Mouse (Mus musculus) heart, embryonic 14.5 days (tissue): Measurements from ENCODE around the gene Npepps. TPM values are rescaled to one million over a fixed set of nuclear protein-coding genes. Genes with fewer than 3 reads are reported as not detected.

Experiments
- ATAC-seq: fragments of 200-750 bp; cut with Nextera tagmentation; 2 replicates; pipeline ENCODE4 v1.8.0; 2017; ENCODE audit warnings: low read depth, moderate TSS enrichment; ENCODE audit not compliant: insufficient number of reproducible peaks, insufficient read depth, low FRiP score
- H3K27ac ChIP-seq, 2 experiments: fragments of 200-500 bp in 1 of 2; fragments of 300-500 bp in 1 of 2; sonication (generic) in 1 of 2; replicated peaks in 1 of 2; 2 replicates each; pipeline ENCODE4 v1.5.1; 2012 to 2014; ENCODE audit warnings: low read depth in 2 of 2, low read length in 2 of 2, control low read depth in 1 of 2, mild to moderate bottlenecking in 1 of 2, mixed read lengths in 1 of 2; ENCODE audit not compliant: control insufficient read depth in 1 of 2, insufficient read depth in 1 of 2
- H3K27me3 ChIP-seq: fragments of 300-500 bp; sonication (generic); 2 replicates; pipeline ENCODE4 v1.6.1; 2014; ENCODE audit warnings: mild to moderate bottlenecking, low read length, control low read depth; ENCODE audit not compliant: control insufficient read depth, insufficient read depth
- H3K36me3 ChIP-seq: fragments of 300-500 bp; sonication (generic); 2 replicates; pipeline ENCODE4 v1.6.1; 2014; ENCODE audit warnings: mild to moderate bottlenecking, control low read depth, low read length, mixed read lengths; ENCODE audit not compliant: control insufficient read depth, insufficient read depth
- H3K4me1 ChIP-seq, 2 experiments: fragments of 200-500 bp in 1 of 2; fragments of 300-500 bp in 1 of 2; sonication (generic) in 1 of 2; 2 replicates each; pipeline ENCODE4 v1.6.1; 2012 to 2014; ENCODE audit warnings: low read length in 2 of 2, control low read depth in 1 of 2, mixed read lengths in 1 of 2; ENCODE audit not compliant: control insufficient read depth in 2 of 2, insufficient read depth in 2 of 2
- H3K4me2 ChIP-seq: fragments of 300-500 bp; sonication (generic); 2 replicates; pipeline ENCODE4 v1.6.1; 2014; ENCODE audit warnings: mild to moderate bottlenecking, low read length
- H3K4me3 ChIP-seq, 2 experiments: fragments of 200-500 bp in 1 of 2; fragments of 300-500 bp in 1 of 2; sonication (generic) in 1 of 2; 2 replicates each; pipeline ENCODE4 v1.5.1; 2012 to 2014; ENCODE audit warnings: low read length in 2 of 2, mild to moderate bottlenecking in 2 of 2, control low read depth in 1 of 2, low read depth in 1 of 2, moderate library complexity in 1 of 2; ENCODE audit not compliant: control insufficient read depth in 1 of 2, insufficient read depth in 1 of 2
- H3K9ac ChIP-seq: fragments of 300-500 bp; sonication (generic); 2 replicates; pipeline ENCODE4 v1.6.1; 2014; ENCODE audit warnings: mild to moderate bottlenecking, low read length
- H3K9me3 ChIP-seq: fragments of 300-500 bp; sonication (generic); 2 replicates; pipeline ENCODE4 v1.6.1; 2016; ENCODE audit warnings: low read length, control low read depth; ENCODE audit not compliant: control insufficient read depth
- WGBS: fragments of 180-500 bp; shearing (Covaris S2); extraction: QIAGEN DNeasy Blood & Tissue Kit; methylation state at CpG from one replicate; pipeline ENCODE4 v1.1.7; 2014; 5-methylcytosine and 5-hydroxymethylcytosine counted together
- polyA plus RNA-seq: library from polyadenylated mRNA; unstranded; fragments of >200 nt; fragmentation: Nextera tagmentation; extraction: Ambion mirVana; gene quantifications from 2 replicates; pipeline ENCODE4 v1.2.1, GENCODE M21; 2014

The Npepps gene
- polyA plus RNA-seq, 1 experiment from 2014 or later = 86.9 TPM

GRCm38 (mm10) chr11:97181061-97181460 lies 99.4 kb downstream of the Npepps start:
- Histone ChIP-seq H3K27me3 (no peaks in the 10 kb centered on the region), H3K4me3 (no peak overlapping the region), H3K27ac (no peak overlapping the region), H3K9me3 (no peaks in the 10 kb centered on the region), H3K9ac (no peak overlapping the region), H3K36me3 (peaks cover 100% of the 10 kb centered on the region), H3K4me1 (peaks cover 2 to 21% of the 10 kb centered on the region in 2 experiments; a peak in 3 of 4 replicates), H3K4me2 (no peak overlapping the region)
- WGBS = 80% methylated on average over 5 of the region's 5 CpGs
- no peak for ATAC-seq

GRCm38 (mm10) chr11:97178198-97178597 lies 102.2 kb downstream of the Npepps start:
- H3K4me2 ChIP-seq = no peak overlapping the region
- no peaks in the 10 kb centered on the region for H3K9me3 ChIP-seq
- peaks cover 100% of the 10 kb centered on the region for H3K36me3 ChIP-seq
- no peak overlapping the region for H3K9ac ChIP-seq
- no peak for ATAC-seq
- H3K27ac ChIP-seq = no peak overlapping the region
- H3K4me3 ChIP-seq = no peak overlapping the region
- WGBS = 99% methylated on average over 2 of the region's 2 CpGs
- 0 out of 4 replicates have a peak, but pooled peaks cover 0 to 5% of the 10 kb centered on the region in 2 experiments for H3K4me1 ChIP-seq
- no peaks in the 10 kb centered on the region for H3K27me3 ChIP-seq

DNA sequence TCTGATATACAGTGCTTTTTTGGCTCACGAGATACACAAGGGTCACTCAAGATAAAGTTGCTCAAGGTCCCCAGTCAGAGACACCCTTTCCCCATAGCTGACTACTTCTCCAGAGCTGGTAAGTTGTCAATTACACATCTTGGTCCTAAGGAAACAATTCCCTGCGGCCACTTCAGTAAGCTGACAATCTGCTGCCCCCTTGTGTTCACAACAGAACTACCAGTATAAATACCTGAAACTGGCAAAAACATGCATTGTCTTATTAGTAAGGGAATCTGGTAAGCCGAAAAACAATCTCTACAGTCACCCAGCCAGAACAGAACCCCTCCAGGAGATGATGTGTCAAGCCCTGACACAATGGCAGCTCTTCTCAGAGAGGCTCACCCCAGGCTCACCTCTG lies 103.6 kb downstream of the Npepps start:
- 0 out of 4 replicates have a peak, but pooled peaks cover 0 to 3% of the 10 kb centered on the region in 2 experiments for H3K4me1 ChIP-seq
- H3K9ac ChIP-seq = no peak overlapping the region
- no peaks in the 10 kb centered on the region for H3K9me3 ChIP-seq
- H3K36me3 ChIP-seq = peaks cover 100% of the 10 kb centered on the region
- no peak overlapping the region for H3K4me3 ChIP-seq
- 43% methylated on average over 3 of the region's 3 CpGs for WGBS
- ATAC-seq = no peak
- H3K27ac ChIP-seq = no peak overlapping the region
- H3K27me3 ChIP-seq = no peaks in the 10 kb centered on the region
- H3K4me2 ChIP-seq = no peak overlapping the region

DNA sequence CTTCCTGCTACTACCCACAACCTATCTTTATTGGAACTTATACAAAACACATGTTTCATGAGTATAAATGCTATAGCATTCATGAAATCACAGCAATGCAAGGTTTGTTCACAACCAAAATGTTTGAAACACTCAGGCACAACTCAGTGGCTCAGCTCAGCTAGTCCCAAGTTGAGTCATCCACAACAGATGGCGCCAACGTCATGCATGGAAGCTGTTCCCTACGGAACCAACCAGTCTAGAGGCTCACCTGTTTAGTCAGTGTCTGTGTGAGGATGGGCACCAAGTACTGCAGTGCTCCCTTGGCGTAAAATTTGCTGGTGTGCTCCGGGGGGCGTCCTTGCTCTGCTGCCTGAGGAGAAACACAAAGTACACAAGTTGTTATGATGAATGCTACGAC lies 104.9 kb downstream of the Npepps start:
- H3K27me3 ChIP-seq = no peaks in the 10 kb centered on the region
- no peak for ATAC-seq
- no peaks in the 10 kb centered on the region for H3K9me3 ChIP-seq
- 91% methylated on average over 7 of the region's 7 CpGs for WGBS
- H3K4me1 ChIP-seq = no peaks in the 10 kb centered on the region
- H3K36me3 ChIP-seq = peaks cover 100% of the 10 kb centered on the region
- no peak overlapping the region for H3K27ac ChIP-seq
- H3K4me2 ChIP-seq = no peak overlapping the region
- H3K9ac ChIP-seq = no peak overlapping the region
- H3K4me3 ChIP-seq = no peak overlapping the region

- Histone ChIP-seq H3K4me1 (no peaks in the 10 kb centered on the region), H3K4me2 (no peak overlapping the region), H3K27me3 (no peaks in the 10 kb centered on the region), H3K9ac (no peak overlapping the region), H3K27ac (no peak overlapping the region), H3K9me3 (no peaks in the 10 kb centered on the region), H3K36me3 (peaks cover 89% of the 10 kb centered on the region), H3K4me3 (no peak overlapping the region)
- ATAC-seq = no peak
- 49% methylated on average over 6 of the region's 6 CpGs for WGBS
Measured at GRCm38 (mm10) chr11:97160341-97160740, 120.1 kb downstream of the Npepps start.

GRCm38 (mm10) chr11:97156999-97157398 lies 123.4 kb downstream of the Npepps start:
- Histone ChIP-seq H3K27ac (no peak overlapping the region), H3K4me1 (peaks cover 8 to 9% of the 10 kb centered on the region in 2 experiments), H3K4me3 (no peak overlapping the region), H3K36me3 (peaks cover 55% of the 10 kb centered on the region), H3K4me2 (no peak overlapping the region), H3K9ac (no peak overlapping the region), H3K27me3 (no peaks in the 10 kb centered on the region), H3K9me3 (no peaks in the 10 kb centered on the region)
- no peak for ATAC-seq
- 69% methylated on average over 7 of the region's 7 CpGs for WGBS

Other genes with a start within 250 kb of the Npepps start
- 0.35 and 0.54 TPM in 2 replicates for gene Lrrc46, start 239.2 kb downstream of the Npepps start, polyA plus RNA-seq
- 76.9 and 80.1 TPM in 2 replicates for gene Mrpl10, start 239.1 kb downstream of the Npepps start, polyA plus RNA-seq
- 3.9 and 4.6 TPM in 2 replicates for gene Osbpl7, start 230.0 kb downstream of the Npepps start, polyA plus RNA-seq
- 0.08 TPM in 1 of 2 replicates, not detected in the other for gene Tbx21, start 165.3 kb downstream of the Npepps start, polyA plus RNA-seq
- gene Tbkbp1, start 129.1 kb downstream of the Npepps start, polyA plus RNA-seq = 7.1 and 7.3 TPM in 2 replicates
- 38.8 and 40.2 TPM in 2 replicates for gene Kpnb1, start 92.8 kb downstream of the Npepps start, polyA plus RNA-seq
- 56.2 and 59.2 TPM in 2 replicates for gene Mrpl45, start 35.1 kb upstream of the Npepps start, polyA plus RNA-seq
- gene Gpr179, start 71.4 kb upstream of the Npepps start, polyA plus RNA-seq = 0.05 TPM in 2 replicates
- 2.2 and 3.6 TPM in 2 replicates for gene Socs7, start 81.9 kb upstream of the Npepps start, polyA plus RNA-seq
- gene Arhgap23, start 134.9 kb upstream of the Npepps start, polyA plus RNA-seq = 7.1 and 8.4 TPM in 2 replicates
- gene 4933428G20Rik, start 219.7 kb upstream of the Npepps start, polyA plus RNA-seq = 0.19 TPM in 1 of 2 replicates, not detected in the other